Mouse (Mus musculus) heart, adult 2 months (tissue): ENCODE data around the gene Lin54.

Experiments
- CTCF ChIP-seq: fragments of 200-600 bp; IDR thresholded peaks from 2 replicates; pipeline ENCODE4 v1.8.1; 2022; ENCODE audit warnings: antibody characterized with exemption, mild to moderate bottlenecking, moderate library complexity
- EP300 ChIP-seq: fragments of 200-500 bp; IDR thresholded peaks from 2 replicates; pipeline ENCODE4 v1.6.1; 2011; ENCODE audit warnings: low read depth, low read length, control low read depth; ENCODE audit not compliant: insufficient read depth
- POLR2A ChIP-seq: fragments of 200-500 bp; IDR thresholded peaks from 2 replicates; pipeline ENCODE4 v1.6.1; 2011; ENCODE audit warnings: mild to moderate bottlenecking, low read depth, low read length, control low read depth; ENCODE audit not compliant: insufficient read depth

DNA sequence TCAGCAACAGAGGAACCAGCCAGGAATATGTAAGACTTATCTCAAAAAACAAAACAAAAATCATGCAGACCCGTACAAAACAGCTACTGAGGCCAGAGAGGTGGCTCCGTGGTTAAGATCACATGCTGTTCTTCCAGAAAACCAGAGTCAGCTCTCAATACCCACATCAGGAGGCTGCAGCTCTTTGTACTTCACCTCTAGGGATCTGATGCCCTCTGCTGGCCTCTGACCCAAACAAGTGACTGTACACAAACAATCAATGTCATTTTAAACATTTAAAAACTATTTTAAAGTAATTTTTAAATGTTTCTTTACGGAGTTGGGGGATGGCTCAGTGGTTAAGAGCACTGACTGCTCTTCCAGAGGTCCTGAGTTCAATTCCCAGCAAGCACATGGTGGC, 24.1 kb downstream of the Lin54 start:
- TF ChIP-seq CTCF (peak; percentile 32), EP300 (no peak), POLR2A (no peak)
